Mouse (Mus musculus): ENCODE measurements around the gene Tcf7l1.
"Not testable (repeated sequence)": the region's sequence is repeated elsewhere in the genome, so short reads cannot be mapped to it uniquely, and the experiment has no call there.

Gene Tcf7l1

GRCm38 (mm10) chr6:72788892-72789699 is at the start of gene Tcf7l1:
Tcf7l1 (minus strand) TSS chr6:72789254.
- DNase-seq (ENCODE audit: low read depth in 1 of 2, low spot score in 2 of 2), result peak; percentile 35 to 63

- DNase-seq (ENCODE audit: low read depth in 1 of 2, low spot score in 2 of 2), result no peak
These were observed 48.7 kb upstream of the Tcf7l1 start for GRCm38 (mm10) chr6:72837756-72838155.

GRCm38 (mm10) chr6:72834518-72834917 is 45.5 kb upstream of the Tcf7l1 start:
- no peak for DNase-seq (ENCODE audit: low read depth in 1 of 2, low spot score in 2 of 2)

- DNase-seq (ENCODE audit: low read depth in 1 of 2, low spot score in 2 of 2), result no peak
These were observed 42.8 kb upstream of the Tcf7l1 start for GRCm38 (mm10) chr6:72831858-72832257.

- DNase-seq (ENCODE audit: low read depth in 1 of 2, low spot score in 2 of 2), result no peak
These were observed 42.2 kb upstream of the Tcf7l1 start for GRCm38 (mm10) chr6:72831276-72831675.

GRCm38 (mm10) chr6:72828857-72829256 is 39.8 kb upstream of the Tcf7l1 start:
- no peak for DNase-seq (ENCODE audit: low read depth in 1 of 2, low spot score in 2 of 2)

- DNase-seq (ENCODE audit: low read depth in 1 of 2, low spot score in 2 of 2), result not testable (repeated sequence)
These were observed 39.0 kb upstream of the Tcf7l1 start for GRCm38 (mm10) chr6:72828037-72828436.

- no peak for DNase-seq (ENCODE audit: low read depth in 1 of 2, low spot score in 2 of 2)
These were observed 36.7 kb upstream of the Tcf7l1 start for GRCm38 (mm10) chr6:72825762-72826161.

- DNase-seq (ENCODE audit: low read depth in 1 of 2, low spot score in 2 of 2), result no peak
These were observed 36.1 kb upstream of the Tcf7l1 start for GRCm38 (mm10) chr6:72824971-72825737.

- no peak for DNase-seq (ENCODE audit: low read depth in 1 of 2, low spot score in 2 of 2)
These were observed 24.4 kb upstream of the Tcf7l1 start for GRCm38 (mm10) chr6:72813456-72813855.

GRCm38 (mm10) chr6:72810248-72810647 is 21.2 kb upstream of the Tcf7l1 start:
- no peak for DNase-seq (ENCODE audit: low read depth in 1 of 2, low spot score in 2 of 2)

GRCm38 (mm10) chr6:72809522-72810149 is 20.6 kb upstream of the Tcf7l1 start:
- DNase-seq (ENCODE audit: low read depth in 1 of 2, low spot score in 2 of 2), result no peak

- DNase-seq (ENCODE audit: low read depth in 1 of 2, low spot score in 2 of 2), result no peak
These were observed 19.3 kb upstream of the Tcf7l1 start for GRCm38 (mm10) chr6:72808342-72808741.

GRCm38 (mm10) chr6:72803669-72804068 is 14.6 kb upstream of the Tcf7l1 start:
- DNase-seq (ENCODE audit: low read depth in 1 of 2, low spot score in 2 of 2), result no peak

- DNase-seq (ENCODE audit: low read depth in 1 of 2, low spot score in 2 of 2), result no peak
These were observed 13.1 kb upstream of the Tcf7l1 start for GRCm38 (mm10) chr6:72802119-72802518.

- DNase-seq (ENCODE audit: low read depth in 1 of 2, low spot score in 2 of 2), result no peak
These were observed 11.6 kb upstream of the Tcf7l1 start for GRCm38 (mm10) chr6:72800641-72801040.

- DNase-seq (ENCODE audit: low read depth in 1 of 2, low spot score in 2 of 2), result no peak
These were observed 8.7 kb upstream of the Tcf7l1 start for GRCm38 (mm10) chr6:72797763-72798162.

- DNase-seq (ENCODE audit: low read depth in 1 of 2, low spot score in 2 of 2), result no peak
These were observed 6.4 kb upstream of the Tcf7l1 start for GRCm38 (mm10) chr6:72795444-72795843.

- DNase-seq (ENCODE audit: low read depth in 1 of 2, low spot score in 2 of 2), result no peak
These were observed 5.8 kb upstream of the Tcf7l1 start for GRCm38 (mm10) chr6:72794870-72795269.

- no peak for DNase-seq (ENCODE audit: low read depth in 1 of 2, low spot score in 2 of 2)
These were observed 3.6 kb upstream of the Tcf7l1 start for GRCm38 (mm10) chr6:72792641-72793040.

GRCm38 (mm10) chr6:72787948-72788891 is 834 bp downstream of the Tcf7l1 start:
- DNase-seq (ENCODE audit: low read depth in 1 of 2, low spot score in 2 of 2), result no peak
